Mouse (Mus musculus): ENCODE results near the gene Unc93a2. TPM values are rescaled to one million over a fixed set of nuclear protein-coding genes. Genes with fewer than 3 reads are reported as not detected.
"Not testable (repeated sequence)": the region's sequence is repeated elsewhere in the genome, so short reads cannot be mapped to it uniquely, and the experiment has no call there.

Unc93a2 gene
- total RNA-seq, 2 experiments from 2014 or later: 0.24 TPM; not detected in 1

GRCm38 (mm10) chr17:7376951-7377700 lies 8.1 kb downstream of the Unc93a2 start:
- intact Hi-C loops (cut with DNase I); DNase-seq: not testable (repeated sequence)

DNA sequence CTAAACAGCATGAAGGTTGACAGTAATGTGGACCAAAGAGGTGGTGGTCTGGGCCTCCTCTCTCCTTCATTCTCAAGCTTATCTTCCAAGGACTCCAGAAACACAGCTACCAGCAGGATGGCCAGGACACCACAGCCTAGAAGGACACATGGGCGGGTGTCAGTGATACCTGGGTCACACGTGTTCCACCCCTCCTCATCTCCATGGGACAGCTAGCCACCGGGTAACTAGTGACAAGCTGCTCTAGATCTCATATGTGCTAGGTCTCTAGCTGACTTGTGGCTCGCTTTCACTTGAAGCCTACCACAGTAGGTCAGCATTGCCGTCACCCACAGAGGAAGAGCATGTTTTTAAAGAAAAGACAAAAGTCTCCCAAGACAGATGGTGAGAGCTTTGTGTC lies 13.4 kb downstream of the Unc93a2 start, which contains the start of gene Gm49630:
Gene Gm49630 (minus strand): TSS at position 101 of the 400 bp plus-strand sequence.
- DNase-seq; intact Hi-C loops (cut with DNase I): not testable (repeated sequence)

GRCm38 (mm10) chr17:7369401-7369800 lies 15.9 kb downstream of the Unc93a2 start:
- DNase-seq; intact Hi-C loops (cut with DNase I): not testable (repeated sequence)

DNA sequence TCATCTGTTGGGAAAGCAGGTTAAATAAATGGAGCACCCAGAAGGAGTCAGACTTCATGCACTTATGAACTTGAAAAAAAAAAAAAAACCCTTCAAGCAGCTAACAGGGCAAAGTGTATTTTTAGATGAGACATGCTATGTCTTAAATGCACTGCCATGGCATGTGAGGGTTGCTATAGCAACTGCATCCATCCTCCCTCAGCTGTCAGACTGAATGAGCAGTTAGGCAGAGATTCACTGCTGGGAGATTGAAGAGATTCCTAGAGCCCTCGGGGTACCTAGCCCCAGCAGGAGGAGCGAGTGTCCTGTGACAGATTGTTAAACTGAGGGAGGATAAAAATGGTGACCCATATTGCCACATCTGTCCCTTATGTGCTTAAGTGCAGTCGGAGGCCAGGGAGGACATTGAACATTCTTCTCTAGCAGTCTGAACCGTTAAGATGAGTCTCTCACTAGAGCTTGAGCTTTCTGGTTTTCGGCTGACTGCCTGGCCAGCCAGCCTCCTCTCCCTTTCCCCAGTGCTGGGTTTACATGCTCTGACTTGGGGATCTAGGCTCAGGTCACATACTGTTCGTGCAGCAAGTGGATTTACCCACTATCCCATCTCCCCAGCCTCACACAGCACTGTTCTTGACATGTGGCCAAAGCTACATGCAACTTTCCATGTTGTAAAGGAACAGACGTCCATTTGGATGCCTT lies 18.4 kb downstream of the Unc93a2 start:
- DNase-seq; intact Hi-C loops (cut with DNase I): not testable (repeated sequence)

GRCm38 (mm10) chr17:7366265-7366664 lies 19.0 kb downstream of the Unc93a2 start:
- intact Hi-C loops (cut with DNase I); DNase-seq: not testable (repeated sequence)

DNA sequence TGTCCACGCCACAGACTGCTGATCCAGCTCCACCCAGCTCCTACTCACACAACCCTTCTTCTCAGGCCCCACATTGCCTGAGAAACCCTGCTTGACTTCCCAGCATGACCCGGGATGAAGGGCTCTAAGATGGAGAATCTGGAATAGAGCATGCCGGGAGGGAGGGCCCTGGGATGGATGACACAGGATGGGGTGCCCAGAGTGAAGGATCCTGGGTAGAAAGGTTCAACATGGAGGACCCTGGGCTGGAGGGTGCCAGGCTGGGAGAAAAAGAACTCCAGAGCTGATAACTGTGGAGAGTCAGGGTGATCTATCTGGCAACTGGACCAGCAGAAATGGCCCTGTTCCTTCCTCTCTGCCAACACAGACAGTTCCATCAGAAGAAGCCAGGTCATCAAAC lies 19.6 kb downstream of the Unc93a2 start:
- intact Hi-C loops (cut with DNase I); DNase-seq: not testable (repeated sequence)

- DNase-seq: peak; percentile 88
- intact Hi-C loops (cut with DNase I): not testable (repeated sequence)
Observed at GRCm38 (mm10) chr17:7360749-7361465, 24.4 kb downstream of the Unc93a2 start.

DNA sequence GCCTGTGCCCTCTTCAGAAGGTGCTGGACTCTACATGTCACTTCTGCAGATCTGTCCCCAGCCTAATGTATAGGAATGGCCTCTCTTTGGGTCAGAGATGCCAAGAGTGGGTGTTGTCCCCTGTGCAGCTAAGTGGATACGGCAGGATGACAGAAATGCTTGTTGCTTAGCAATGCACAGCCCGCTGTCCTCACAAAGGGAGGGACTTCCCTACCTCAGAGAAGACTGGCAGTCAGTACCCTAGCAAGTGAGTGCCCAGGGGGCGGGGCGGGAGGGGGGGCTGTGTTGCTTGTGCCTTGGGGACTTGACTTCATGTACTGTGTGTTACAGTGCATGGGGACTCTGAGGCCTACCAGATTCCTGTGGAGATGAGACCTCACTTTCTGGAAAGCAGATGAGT lies 25.5 kb downstream of the Unc93a2 start:
- DNase-seq; intact Hi-C loops (cut with DNase I): not testable (repeated sequence)

DNA sequence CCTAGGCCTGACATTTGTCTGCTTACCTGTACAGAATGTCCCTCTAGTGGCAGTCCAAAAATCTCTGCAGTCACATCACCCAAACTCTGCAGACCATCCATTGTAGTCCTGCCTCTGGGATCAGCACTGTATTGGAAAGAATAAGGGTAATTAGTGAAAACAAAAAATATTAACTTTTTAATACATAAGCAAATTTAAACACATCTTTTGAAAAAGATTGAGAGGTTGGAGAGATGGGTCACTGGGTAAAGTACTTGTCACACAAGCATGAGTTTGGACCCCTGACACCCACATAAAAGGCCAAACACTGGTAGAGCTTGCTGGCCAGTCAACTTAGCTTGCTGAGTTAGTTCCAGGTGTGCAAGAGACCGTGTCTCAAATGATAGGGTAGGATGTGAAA lies 32.7 kb downstream of the Unc93a2 start, which contains the start of gene Ttll2:
Gene Ttll2 (minus strand): TSS at position 101 of the 400 bp plus-strand sequence.
- intact Hi-C loops (cut with DNase I); DNase-seq: not testable (repeated sequence)

DNA sequence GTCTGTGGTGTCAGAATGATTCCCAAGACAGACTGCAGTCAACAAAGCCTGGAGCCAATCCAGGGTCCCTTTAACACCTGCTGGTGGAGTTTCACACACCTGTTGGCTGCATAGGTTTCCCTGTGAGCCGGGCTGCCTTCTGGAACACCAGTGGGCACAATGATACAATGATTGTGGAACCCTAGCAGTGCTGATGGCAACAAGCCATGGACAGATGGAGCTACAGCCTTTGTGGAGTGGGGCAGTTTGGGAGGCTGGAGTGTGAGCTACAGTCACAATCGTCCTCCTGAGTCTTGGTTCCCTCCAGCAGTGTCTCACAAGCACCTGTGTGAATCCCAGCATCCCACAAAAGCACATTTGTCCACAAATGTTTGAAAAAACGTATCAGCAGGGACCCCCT lies 36.5 kb downstream of the Unc93a2 start:
- peak; percentile 49 for DNase-seq
- intact Hi-C loops (cut with DNase I): not testable (repeated sequence)

- DNase-seq; intact Hi-C loops (cut with DNase I): not testable (repeated sequence)
Observed at GRCm38 (mm10) chr17:7337381-7337780, 47.9 kb downstream of the Unc93a2 start.

DNA sequence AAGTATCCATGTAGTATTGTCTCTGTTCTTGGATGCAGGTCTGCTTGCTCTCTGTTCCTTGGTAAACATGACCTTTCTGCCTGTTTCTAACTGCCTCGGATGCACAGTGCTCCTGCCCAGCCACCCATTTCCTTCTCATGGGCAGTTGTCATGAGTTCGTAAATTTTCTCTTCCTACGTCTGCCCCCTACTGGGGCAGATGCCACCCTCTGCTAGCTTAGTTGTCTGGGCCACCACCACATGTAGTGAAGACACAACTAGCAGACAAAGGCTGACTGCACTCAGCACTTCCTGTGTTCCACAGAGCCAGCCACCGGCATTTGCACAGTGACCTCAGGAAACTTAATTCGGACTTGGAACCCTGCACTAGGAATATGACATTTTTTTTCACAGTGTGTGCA lies 52.5 kb downstream of the Unc93a2 start:
- intact Hi-C loops (cut with DNase I); DNase-seq: not testable (repeated sequence)

- DNase-seq; intact Hi-C loops (cut with DNase I): not testable (repeated sequence)
Observed at GRCm38 (mm10) chr17:7326415-7326814, 58.8 kb downstream of the Unc93a2 start.

DNA sequence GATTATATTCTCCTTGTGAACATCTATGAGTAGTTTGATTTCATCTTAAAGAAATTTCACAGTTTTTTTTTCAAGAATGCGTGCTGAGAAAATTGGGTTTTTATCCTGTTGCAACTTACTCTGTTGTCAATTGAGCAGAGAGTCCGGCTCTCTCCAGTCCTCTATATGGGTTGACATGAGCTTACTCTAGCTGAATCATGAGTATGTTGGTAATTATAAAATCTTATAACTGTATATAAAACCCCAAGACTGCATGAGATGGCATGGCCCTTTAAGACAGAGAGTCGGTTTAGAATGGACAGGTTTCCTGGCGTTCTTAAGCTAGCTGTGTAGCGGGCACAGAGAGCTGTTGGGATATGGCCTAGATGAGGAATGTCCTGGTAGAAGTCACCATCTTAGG lies 60.9 kb downstream of the Unc93a2 start, which contains the start of gene Tcp10a:
Gene Tcp10a (plus strand): TSS at position 301 of the 400 bp plus-strand sequence.
- DNase-seq; intact Hi-C loops (cut with DNase I): not testable (repeated sequence)

DNA sequence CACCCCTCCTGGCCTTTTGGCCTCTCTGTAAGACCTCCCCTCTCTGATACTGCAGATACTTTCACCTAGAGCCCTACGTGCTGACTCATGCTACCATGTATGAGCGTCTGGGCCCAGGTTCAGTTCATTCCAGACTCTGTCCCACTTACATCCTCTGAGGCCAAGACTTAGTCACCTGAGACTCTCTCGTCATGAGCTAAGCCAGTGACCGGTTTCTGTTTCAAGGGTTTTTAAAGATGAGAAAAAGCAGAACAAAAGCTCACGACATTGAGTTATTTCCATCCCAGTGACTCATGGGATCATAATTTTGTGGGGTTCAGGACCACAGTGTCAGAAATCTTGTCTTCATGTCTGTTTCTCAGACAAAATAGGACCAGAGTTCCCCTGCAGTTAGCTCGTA lies 65.5 kb downstream of the Unc93a2 start:
- intact Hi-C loops (cut with DNase I); DNase-seq: not testable (repeated sequence)

DNA sequence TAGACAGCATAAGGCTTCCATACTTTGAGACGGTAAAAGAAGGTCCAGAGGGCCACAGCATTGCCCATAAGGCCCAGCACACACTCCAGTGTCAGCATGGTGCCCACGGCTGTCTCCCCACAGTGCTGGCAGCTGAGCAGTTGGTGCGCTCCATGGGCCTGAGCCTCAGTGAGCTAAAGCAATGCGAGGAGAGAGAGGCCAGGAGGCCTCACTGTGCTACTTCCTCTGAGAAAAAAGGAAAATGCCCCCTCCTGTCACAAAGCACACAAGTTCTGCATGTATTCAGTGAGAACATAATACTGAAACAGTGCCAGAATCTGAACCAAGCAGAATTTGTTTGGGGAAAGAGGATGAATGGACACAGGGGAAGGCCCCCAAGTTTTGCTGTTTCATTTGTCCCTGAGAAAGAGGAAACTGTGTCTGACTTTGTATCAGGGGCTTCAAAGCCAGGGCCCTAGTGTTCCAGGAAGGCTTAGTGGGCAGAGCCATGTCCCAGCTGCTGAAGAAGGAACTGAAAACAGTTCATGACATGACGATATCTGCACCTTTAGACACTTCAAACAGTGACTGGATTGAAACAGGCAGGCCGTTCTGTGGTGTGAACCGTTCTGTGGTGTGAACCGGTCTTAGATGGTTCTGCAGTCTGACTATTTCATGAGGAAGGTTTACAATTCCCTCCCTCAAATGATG lies 69.4 kb downstream of the Unc93a2 start:
- DNase-seq; intact Hi-C loops (cut with DNase I): not testable (repeated sequence)

Data from left cerebral cortex, postnatal 4 days (tissue).